Mouse (Mus musculus) WW6 (cell line): ENCODE measurements around the gene Gan.

ENCODE experiments used
- DNase-seq: peaks from one replicate; pipeline ENCODE4 v3.0.0-alpha.2; 2013; ENCODE audit warnings: low read depth, low spot score

The Gan gene

GRCm38 (mm10) chr8:117253390-117254269 lies 95.7 kb downstream of the Gan start:
- no peak for DNase-seq

- DNase-seq: no peak
These were observed 96.6 kb downstream of the Gan start for GRCm38 (mm10) chr8:117254496-117254895.

DNA sequence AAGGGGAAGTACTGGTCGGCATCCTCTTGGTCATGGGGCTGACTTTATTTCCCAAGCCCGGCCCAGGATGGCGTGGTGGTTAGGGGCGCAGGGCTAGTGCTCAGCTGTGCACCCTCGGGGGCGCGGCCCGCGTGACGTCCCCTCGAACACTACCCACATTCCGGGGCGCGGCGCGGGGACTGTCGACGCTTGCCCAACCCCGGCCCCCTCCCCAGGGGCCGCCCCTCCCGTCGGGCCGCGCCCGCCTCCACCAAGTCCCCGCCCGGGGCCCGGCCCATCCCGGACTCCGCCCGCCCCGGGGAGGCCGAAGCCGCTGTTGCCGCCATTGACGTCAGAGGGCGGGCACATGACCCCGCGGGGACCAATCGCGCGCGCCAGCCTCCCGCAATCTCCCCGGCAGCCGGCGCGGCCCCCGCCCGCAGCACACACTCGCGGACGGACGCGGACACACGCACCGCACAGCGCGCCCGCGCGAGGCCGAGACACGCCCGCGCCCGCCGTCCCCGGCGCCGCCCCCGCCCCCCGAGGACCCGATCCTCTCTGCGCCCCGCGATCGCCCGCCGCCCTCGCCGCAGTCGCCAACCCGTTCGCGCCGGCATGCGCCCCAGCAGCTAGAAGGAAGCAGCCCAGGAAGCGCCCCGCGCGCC lies 98.5 kb downstream of the Gan start:
- peak; percentile 73 for DNase-seq

DNA sequence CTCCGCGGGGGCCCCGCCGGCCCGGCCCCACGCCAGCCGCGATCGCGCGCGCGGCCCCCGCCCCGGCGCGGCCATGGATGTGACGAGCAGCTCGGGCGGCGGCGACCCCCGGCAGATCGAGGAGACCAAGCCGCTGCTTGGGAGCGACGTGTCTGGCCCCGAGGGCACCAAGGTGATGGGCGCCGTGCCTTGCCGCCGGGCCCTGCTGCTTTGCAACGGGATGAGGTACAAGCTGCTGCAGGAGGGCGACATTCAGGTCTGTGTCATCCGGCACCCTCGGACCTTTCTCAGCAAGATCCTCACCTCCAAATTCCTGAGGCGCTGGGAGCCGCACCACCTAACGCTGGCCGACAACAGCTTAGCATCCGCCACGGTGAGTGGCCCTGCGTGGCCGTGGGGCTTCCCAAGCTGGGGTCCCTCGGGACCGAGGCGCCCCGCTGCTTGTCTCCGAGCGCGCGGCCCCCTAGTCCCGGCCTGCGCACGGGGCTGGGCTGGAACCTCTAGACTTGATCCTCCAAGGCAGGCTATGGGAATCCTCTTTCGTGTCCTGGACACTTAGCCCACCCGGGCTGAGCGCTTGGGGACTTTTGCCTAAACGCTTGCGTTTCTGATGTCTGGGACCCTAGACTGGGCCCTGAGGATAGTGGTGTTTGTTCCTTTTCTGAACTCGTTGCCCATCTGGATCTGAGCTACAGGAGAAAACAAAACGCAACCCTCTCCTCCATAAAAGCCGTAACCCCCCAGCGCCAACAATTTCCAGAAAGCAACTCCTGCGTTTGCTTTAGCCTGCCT lies 99.3 kb downstream of the Gan start, which contains the start of gene Cmip:
Cmip (plus strand) TSS at position 36 of the 792 bp plus-strand sequence.
- peak; percentile 38 for DNase-seq

DNA sequence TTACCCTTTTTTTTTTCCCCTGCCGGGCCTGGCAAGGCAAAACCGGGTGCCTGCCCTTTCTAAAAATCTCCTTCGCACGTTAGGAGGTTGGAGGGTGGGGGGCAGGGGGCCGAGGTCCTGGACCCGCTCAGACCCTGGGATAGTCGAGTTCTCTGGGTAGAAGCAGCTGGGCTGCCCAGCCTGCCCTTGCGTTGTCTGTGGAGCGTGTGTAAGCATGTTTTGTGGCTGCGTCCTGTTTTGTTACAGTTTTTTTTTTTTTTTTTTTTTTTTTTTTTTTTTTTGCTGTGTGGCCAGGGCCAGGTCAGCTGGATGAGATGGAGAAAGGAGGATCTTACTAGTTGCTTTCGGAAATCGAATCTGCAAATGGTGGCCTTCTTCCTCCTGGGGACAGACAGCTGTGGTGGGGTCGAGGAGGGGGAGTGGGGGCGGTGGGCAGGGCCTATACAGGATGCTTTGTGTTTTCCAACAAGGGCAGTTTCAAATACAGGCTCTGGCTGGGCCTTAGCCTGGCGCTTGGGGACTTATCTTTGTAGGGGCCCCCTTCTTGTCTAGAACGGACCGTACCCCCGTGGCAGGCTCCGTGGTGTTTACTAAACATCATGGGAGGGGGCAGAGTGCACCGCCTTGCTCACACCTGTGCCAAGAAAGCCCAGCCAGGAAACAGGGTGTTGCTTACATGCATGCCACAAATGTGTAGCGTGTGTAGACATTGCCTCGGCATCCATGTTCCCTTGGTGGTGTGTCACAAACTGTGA lies 100.1 kb downstream of the Gan start:
- DNase-seq: no peak

DNA sequence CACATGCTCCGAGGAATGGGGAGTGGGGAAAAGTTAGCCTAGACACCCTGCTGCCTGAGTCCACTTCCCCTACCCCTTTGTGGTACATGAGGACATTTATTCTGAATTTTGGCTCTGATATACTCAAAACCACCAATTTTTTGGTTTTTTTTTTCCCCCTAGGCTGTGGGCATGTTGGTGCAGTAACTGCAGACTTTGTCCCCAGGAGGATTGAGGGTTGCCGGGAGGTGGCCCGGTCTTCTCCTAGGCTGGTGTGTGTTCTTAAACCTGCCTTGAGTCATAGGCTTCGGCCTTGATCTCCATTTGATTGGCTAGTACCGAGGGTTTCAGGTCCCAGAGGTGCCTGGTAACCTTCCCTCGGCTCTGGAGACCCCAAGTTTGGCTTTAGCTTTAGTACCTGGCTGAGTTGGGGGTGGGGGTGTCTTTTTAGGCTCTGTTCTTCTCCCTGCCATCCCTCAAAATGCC lies 100.7 kb downstream of the Gan start:
- no peak for DNase-seq

DNA sequence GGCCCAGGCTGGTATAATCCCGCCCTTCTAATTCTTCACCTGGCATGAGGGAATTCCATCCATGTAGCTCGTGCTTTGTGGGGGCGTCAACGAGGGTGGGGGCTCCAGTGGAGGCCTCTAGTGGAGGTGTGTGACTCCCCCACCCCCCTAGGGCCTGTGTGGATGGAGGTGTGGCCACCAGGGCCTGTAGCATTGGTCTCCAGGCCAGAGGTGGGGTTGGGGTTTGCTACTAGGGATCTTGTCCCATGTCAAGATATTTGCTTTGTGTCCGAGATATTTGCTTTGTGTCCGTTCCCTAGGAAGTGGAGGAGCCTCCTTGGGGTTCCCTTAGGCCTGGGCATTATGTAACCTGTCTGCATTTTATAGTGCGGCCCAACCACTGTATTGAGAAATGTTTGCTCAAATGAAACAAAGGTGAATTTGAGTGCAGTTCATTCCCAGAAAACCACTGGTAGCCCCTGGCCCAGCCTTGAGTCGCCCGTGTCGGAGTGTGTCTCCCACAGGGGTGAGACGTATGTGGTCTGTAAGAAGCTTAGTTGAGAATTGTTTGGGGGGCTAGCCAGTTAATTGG lies 101.6 kb downstream of the Gan start:
- no peak for DNase-seq

DNA sequence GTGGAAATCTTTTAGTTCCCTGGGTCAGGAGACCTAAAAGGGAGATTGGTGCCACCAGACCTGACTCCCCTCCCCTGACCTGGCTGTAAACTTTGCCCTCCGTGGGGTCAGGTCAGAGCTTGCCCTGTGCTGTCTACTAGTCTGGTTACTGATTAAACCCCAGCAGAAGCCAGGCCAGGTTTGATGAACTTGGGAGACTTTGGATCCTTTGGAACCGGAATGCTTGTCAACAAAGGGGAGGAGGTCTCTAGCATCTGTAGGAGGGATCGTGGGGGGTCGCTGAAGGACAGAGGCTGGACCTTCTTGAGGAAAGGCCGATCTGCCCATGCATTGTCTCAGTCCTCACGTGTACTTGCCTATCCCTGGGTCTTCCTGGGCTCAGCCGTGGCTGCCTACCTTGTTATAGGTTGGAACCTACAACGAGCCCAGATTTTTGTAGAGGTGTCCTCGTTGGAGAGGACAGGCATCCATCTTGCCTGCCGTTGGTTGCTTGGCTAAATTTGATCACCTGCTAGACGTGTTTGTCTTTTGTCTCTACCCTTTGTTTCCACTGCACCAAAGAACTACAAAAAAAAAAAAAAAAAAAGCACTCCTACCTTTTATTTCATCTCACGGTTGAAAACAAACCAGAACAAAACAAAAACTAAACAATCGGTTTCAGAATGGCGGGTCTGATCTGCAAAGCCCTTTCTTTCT lies 102.4 kb downstream of the Gan start:
- DNase-seq: no peak

DNA sequence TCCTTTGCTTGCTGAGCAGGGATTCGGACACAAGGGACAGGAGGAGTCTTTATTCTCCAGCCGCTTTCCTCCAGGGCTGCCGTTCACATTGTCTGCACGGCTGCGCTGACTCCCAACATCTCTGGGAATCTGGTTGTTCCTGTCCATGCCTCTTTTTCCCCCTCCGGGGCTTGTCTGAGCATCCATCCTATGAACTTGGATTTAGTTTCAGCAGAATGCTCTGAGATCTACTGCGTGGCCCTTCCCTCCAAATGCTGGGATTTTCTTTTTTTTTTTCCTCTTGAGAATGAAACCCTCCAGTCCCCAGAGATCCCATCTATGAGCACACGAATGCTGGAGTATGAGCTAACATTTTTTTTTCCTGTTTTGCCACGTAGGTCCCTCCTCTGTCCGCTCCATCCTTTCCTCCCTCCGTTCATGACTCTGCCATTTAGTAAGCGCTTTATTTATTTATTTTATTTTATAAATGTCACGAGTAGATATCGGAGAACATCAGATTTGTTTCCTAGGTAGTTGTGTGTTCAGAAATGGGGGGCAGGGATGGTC lies 103.1 kb downstream of the Gan start:
- DNase-seq: no peak

DNA sequence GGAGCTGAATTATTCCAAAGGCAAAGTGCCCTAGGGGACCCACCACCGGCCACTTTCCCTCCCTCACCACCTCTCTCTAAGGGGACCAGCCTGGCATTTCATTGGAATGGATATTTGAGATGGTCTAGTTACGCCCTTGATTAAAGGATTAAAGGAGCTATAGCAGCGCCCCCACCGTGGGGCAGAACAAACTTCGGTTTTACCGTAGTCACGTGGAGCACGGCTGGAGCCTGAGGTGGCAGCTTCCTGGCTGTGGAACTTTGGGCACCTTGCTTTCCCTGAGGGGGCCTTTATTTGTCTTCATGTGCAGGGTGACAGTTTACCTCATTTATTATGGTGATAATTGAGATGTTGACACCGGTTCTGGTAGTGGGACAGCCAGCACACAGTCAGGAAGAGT lies 103.8 kb downstream of the Gan start:
- DNase-seq: no peak

DNA sequence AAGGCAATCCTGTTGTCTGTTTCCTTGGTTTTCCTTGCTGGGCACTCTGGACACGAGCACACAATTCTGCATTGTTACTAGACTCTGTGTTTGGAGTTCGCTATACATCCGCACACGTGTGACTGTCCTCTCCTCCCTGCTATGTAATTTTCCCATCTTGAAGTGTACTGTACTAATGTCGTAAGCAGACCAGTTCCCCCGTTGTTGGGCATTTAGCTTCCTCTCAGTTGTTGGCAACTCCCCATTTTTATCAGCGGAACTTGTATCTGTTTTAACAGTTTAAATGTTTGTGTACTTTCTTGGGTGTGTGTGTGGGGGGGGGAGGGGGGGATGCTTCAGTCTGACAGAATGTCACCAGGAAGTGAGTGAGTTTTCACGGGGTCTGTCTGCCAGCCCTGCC lies 104.8 kb downstream of the Gan start:
- no peak for DNase-seq

GRCm38 (mm10) chr8:117263442-117263841 lies 105.5 kb downstream of the Gan start:
- no peak for DNase-seq

DNA sequence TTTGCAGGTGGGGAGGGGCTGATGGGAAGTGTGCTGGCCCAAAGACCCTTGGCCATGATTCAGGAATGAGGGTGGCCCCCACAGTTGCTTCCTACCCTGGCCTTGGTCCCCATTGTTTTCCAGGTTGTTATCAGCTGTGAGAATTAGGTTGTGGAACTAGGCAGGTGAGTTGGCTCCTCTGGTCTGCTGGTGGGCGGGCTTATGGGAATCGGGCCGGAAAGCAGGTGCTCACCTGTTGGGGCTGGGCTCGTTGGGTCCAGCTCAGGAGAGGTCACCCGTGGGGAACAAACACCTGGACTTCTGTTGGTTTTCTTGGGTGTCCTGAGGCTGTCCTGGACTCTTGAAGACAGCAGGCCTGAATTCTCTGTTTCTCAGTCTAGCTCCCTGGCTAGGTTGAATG lies 107.1 kb downstream of the Gan start:
- no peak for DNase-seq
